Mouse (Mus musculus) embryo, embryonic 10.5 days (tissue): ENCODE measurements around the gene Mtcl1.
"Not testable (repeated sequence)": the region's sequence is repeated elsewhere in the genome, so short reads cannot be mapped to it uniquely, and the experiment has no call there.

Experiments
- DNase-seq: peaks from one replicate; pipeline ENCODE4 v3.0.0-alpha.2; 2015; ENCODE audit warnings: low spot score

Mtcl1 gene

GRCm38 (mm10) chr17:66447978-66448377 is 1.6 kb downstream of the Mtcl1 start:
- DNase-seq, result peak; percentile 26

DNA sequence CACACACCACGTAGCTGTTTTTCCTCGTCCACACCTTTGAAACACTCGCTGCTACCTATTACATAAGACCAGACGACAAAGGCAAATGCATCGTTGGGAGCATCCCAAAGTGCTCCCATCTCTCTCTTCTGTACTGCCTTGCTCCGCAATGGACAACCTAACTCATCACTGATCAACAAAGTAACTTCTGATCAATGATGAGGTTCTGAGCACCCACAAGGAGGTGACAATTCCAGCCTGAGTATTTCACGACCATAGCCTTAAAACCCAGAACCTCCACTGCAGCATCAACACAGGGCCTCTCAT is 2.6 kb downstream of the Mtcl1 start:
- DNase-seq, result no peak

GRCm38 (mm10) chr17:66446196-66447006 is 3.1 kb downstream of the Mtcl1 start:
- peak; percentile 34 for DNase-seq

GRCm38 (mm10) chr17:66444059-66444700 is 5.4 kb downstream of the Mtcl1 start:
- DNase-seq, result peak; percentile 72

GRCm38 (mm10) chr17:66439888-66440287 is 9.7 kb downstream of the Mtcl1 start:
- DNase-seq, result no peak

DNA sequence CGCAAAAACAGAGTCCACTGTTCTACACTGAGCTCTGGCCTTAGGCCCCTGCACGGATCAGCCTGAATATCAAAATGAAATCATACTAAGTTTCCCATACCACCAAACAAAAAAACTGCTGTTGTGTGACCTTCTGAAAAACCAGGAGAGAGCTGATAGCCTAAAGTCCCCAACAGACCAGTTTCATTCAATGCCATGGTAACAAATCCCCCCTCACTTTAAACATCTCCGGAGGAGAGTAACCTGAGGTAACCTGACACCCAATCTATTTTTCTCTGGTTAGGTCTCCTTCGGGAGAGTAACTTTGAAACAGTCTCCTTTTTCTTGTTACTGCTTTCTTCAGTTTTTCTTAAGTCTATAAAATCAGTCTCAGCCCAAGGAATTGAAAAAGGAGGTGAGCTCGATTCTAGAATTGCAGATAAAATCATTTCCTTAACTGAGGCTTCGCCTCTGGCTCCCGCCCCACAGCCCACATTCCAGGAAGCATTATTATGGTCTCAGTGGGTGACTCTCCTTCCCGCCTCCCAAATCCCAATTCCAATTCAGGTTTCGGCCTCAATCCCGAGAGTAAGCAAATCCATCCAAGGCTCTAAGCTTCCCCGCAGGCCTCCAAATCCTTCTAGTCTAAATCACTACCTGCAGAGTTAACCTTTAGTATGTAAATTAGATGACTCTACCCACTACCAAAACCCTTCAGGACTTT is 10.3 kb downstream of the Mtcl1 start:
- peak; percentile 69 for DNase-seq

DNA sequence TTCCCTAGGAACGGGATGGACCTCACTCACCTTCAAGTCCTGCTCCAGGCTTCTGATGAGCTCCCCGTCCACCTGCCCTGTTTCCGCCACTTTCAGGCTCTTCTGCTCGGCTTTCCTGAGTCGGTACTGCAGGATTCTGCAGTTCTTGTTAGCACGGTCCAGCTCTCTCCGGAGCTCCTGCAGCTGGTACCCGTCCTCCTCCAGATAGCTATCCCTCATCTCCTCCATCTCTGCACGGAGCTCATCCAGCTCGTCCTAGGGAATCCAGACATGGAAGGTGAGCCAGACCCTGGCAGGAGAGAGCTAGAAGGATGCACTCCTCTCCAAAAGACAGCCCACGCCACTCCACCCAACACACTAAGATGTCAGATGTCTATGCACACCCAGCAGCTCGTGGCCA is 11.4 kb downstream of the Mtcl1 start:
- DNase-seq, result no peak

- DNase-seq, result peak; percentile 34
These were observed 12.7 kb downstream of the Mtcl1 start for GRCm38 (mm10) chr17:66436811-66437210.

GRCm38 (mm10) chr17:66435982-66436381 is 13.6 kb downstream of the Mtcl1 start:
- DNase-seq, result no peak

DNA sequence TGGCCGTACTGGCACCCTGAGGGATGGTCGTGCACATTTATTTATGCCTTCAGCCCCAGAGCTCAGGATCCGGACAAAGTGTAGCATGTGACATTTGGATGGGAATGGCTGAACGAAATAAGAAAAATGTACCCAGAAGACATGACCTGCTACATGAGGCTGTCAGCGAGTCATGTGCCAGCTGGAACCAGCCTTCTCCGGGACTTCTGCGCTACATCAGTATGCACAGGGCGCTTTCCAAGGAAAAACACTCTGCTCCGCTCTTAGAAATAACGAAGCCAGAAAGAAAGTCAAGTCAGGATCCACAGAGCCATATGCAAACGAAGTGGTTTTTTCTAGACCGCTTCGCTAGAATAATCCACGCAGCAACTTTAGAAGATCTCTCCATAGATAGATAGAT is 14.5 kb downstream of the Mtcl1 start:
- DNase-seq, result no peak

DNA sequence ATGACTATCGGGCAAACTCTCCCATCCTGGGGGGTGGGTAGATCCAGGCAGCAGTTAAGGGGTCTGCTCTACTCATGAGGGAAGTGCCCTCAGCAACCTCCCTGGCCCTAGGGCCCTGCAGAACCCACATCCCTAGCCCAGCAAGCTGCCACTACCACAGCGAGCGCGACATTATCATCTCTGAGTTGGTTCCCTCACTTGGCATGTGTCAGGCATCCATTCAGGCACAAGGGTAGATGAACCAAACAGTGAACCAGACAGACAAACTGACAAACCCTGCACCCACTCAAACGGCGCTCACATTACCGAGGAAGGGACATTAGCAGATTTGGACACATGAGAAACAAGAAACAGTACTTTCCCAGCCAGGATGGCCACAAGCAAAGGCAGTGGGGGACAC is 15.0 kb downstream of the Mtcl1 start:
- DNase-seq, result no peak

- not testable (repeated sequence) for DNase-seq
These were observed 24.9 kb downstream of the Mtcl1 start for GRCm38 (mm10) chr17:66424601-66425000.

GRCm38 (mm10) chr17:66419421-66419820 is 30.1 kb downstream of the Mtcl1 start:
- DNase-seq, result no peak

DNA sequence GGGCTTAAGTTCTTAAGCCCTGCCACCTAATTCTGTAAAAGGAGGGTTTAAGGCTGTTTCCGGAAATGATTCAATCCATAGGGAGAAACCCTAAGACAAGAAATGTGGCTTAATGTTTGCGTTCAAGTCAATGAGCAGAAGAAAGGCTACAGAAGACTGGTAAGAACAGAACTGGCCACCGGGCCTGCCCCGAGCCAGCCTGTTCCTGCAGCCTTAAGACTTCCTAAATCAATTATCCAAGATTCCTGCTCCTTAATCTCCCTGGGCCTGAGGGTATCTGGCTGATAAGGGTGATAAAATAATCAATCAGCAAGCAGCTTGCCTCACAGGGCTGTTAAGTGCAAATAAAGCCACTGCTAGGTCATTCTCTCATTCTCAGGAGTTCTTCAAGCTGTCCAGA is 31.8 kb downstream of the Mtcl1 start:
- peak; percentile 34 for DNase-seq

GRCm38 (mm10) chr17:66417329-66417728 is 32.2 kb downstream of the Mtcl1 start:
- no peak for DNase-seq

DNA sequence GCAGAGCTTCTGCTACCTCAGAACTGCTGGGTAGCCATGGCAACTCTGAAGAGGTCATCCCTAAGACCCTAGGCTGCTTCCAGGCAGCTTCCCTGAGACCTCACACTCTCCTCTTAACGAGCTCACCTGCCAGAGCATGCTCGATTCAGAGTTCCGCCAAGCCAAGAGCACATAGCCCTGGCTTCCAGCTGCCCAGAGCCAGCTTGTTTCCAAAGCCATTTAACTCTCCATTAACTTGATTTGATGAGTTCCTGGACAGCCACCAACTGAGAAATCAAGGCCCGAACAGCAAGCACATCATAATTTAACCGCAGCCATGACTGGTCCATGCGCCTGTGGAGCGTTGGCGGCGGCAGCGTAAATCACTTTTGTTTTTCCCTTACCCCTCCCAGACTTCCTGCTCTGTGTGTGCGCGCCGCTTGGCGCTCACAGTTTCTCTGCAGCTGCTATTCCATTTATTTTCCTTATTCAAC is 32.7 kb downstream of the Mtcl1 start:
- DNase-seq, result peak; percentile 75

DNA sequence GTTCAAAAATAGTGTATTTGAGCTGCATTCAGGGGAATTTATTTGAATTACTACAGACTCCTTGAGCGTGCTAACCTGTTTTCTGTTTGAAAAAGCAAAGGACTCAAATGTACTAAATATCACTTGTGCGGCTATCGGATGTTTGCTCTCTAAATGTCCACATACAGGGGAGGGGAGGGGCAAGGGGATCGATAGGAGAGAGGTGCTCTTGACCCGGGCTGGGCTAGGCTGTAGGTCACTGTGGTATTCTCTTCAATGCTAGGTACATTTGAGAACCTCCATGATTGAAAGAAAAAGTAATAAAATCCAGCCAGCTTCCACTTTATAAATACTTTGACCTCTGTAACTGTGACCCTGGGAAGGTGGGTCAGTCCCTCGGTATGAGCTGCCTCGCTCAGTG is 33.1 kb downstream of the Mtcl1 start:
- DNase-seq, result no peak

- no peak for DNase-seq
These were observed 35.2 kb downstream of the Mtcl1 start for GRCm38 (mm10) chr17:66414331-66414730.

DNA sequence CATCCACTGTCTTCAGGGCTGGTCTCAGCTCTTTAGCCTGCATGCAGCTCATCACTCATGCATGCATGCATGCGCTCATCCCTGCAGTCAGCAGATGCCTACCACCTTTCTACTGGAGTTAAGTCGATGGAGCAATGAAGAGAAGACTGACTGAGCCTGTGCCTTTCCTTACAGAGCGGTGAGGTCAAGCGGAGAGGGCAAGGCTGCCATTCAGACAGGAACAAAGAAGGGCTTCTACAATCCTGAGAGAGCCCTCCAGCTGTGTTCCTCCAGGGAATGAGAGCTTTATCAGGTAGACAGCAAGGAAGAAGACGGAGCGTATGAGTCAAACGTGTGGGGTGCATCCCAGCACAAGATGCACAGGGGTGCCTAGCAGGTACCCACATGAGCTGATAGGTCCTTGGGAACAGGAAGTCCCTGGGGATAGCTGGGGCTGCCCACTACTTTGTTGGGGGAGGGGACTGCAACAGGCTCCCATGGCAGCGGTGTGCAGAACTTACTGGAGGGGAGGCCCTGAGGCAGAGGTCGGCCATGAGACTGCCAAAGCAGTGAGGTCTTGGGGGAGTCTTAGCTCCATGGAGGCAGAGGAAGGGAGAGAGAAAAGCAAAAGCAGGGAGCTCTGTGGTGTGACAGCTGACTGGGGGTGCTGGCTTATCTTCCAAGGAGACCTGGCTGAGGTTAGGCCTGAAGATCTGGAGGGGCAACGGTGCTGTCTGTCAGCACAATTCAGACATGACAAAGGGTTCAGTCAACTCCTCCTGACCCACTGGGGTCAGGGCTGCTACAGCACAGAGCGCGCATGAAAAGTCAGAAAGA is 37.2 kb downstream of the Mtcl1 start:
- DNase-seq, result peak; percentile 83

DNA sequence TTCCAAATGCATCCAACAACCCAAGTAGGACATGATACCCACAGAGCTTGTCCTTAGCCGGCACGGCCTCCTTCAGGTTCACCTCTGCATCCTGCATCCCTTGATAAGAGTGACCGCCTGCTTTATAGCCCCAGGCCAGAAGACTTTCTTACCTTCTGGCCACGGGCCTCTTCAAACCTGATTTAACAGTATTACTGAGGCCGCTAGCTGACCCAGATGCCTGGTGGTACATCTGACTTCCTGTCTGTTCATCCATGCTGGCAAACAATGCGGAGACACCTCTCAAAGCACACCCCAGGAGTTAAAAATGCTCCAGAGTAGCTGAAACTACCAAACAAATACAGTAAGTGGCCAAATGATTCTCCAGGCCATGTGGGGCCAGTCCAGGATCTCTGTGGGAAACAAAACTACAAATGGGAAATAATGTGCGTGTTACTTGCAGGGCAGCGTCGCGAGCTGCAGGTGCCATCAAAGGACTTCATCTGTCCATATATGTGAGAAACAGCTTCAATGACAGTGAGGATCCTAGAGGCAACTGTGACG is 38.6 kb downstream of the Mtcl1 start:
- no peak for DNase-seq

GRCm38 (mm10) chr17:66409070-66409605 is 40.4 kb downstream of the Mtcl1 start:
- DNase-seq, result no peak

- no peak for DNase-seq
These were observed 41.1 kb downstream of the Mtcl1 start for GRCm38 (mm10) chr17:66408400-66408799.
